Mouse (Mus musculus): Measurements from ENCODE around the gene Vmn2r79.
A peak's percentile ranks its signal among the peaks of the same experiment; 100 is the strongest.
"Not testable (repeated sequence)": the region's sequence is repeated elsewhere in the genome, so short reads cannot be mapped to it uniquely, and the experiment has no call there.

Vmn2r79 gene

GRCm38 (mm10) chr7:86995815-86996214, at the start of gene Vmn2r79:
TSS of gene Vmn2r79 (plus strand) at chr7:86996115.
- DNase-seq (ENCODE audit: low read depth, low spot score): not testable (repeated sequence)

DNA sequence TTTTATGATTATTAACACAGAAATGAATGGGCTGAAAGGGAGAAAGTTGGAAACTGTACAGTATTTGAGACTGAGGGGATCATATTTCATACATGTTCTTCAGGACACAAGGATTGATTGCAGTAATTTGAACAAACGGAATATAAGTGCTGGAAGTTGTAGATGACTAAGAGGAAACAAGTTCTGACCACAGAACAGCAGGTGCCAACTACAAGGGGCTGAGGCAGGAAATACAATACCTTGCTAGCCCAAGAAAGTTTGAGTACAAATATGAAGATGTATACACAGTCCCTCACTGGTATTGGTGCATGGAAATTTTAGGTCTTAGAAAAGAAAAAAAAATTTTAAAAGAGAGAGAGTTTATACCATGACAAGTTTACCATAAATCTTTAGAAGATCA, 1.2 kb upstream of the Vmn2r79 start:
- no peak for DNase-seq (ENCODE audit: low read depth, low spot score)

- peak; percentile 47 for DNase-seq (ENCODE audit: low read depth, low spot score)
These were observed 30.6 kb downstream of the Vmn2r79 start for GRCm38 (mm10) chr7:87026486-87026885.

DNA sequence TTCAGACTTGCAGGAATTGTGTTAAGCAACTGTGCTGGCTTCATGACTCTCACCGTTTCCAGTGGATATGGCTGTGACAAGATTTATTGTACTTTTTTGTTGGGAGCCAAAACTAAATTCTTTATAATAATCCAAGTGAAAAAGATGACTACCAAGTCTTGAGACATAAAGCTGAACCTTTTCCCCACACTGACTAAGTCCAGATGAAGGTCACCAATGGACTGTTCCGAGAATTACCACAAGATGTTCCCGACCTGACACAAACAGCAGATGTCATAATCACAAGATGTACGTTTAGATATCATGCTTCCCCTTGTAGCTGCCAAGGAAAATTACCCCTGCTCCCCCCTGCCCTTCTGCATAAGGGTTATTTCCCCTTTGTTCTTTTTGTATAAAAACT, 67.7 kb downstream of the Vmn2r79 start:
- DNase-seq (ENCODE audit: low read depth, low spot score): no peak
